Mouse (Mus musculus) erythroblast, embryonic 14.5 days (primary cell): ENCODE data around the gene Ust.

Experiments
- GATA1 ChIP-seq: IDR thresholded peaks from 2 replicates; pipeline ENCODE4 v1.6.1; 2012; ENCODE audit warnings: low read length, inconsistent platforms, mixed read lengths
- TAL1 ChIP-seq: IDR thresholded peaks from 3 replicates; pipeline ENCODE4 v1.6.1; 2012; ENCODE audit warnings: low read length, inconsistent platforms, mixed read lengths

GRCm38 (mm10) chr10:8541514-8541913 is 22.9 kb upstream of the Ust start:
- no peak for TF ChIP-seq GATA1
- no peak for TF ChIP-seq TAL1
